Mouse (Mus musculus) heart, adult 2 months (tissue): Measurements from ENCODE around the gene Krt72. TPM values are rescaled to one million over a fixed set of nuclear protein-coding genes. Genes with fewer than 3 reads are reported as not detected.

Experiments
- DNase-seq, 2 experiments: peaks; one replicate each; pipeline ENCODE4 v3.0.0; 2021
- H3K27ac ChIP-seq: fragments of 200-600 bp; 2 replicates; pipeline ENCODE4 v1.8.1; 2022
- H3K27me3 ChIP-seq: fragments of 200-500 bp; 2 replicates; pipeline ENCODE4 v1.6.1; 2012; ENCODE audit warnings: mild to moderate bottlenecking, low read length, inconsistent platforms, mixed read lengths; ENCODE audit not compliant: control insufficient read depth, insufficient read depth
- H3K36me3 ChIP-seq: fragments of 200-500 bp; 2 replicates; pipeline ENCODE4 v1.6.1; 2012; ENCODE audit warnings: low read length, inconsistent platforms; ENCODE audit not compliant: control insufficient read depth, insufficient read depth
- H3K4me1 ChIP-seq: fragments of 200-500 bp; 2 replicates; pipeline ENCODE4 v1.6.1; 2011; ENCODE audit warnings: low read length; ENCODE audit not compliant: control insufficient read depth, insufficient read depth
- H3K4me3 ChIP-seq: fragments of 200-600 bp; 2 replicates; pipeline ENCODE4 v1.8.1; 2022
- H3K79me2 ChIP-seq: fragments of 200-500 bp; replicated peaks from 2 replicates; pipeline ENCODE4 v1.6.1; 2012; ENCODE audit warnings: mild to moderate bottlenecking, inconsistent platforms, low read length, moderate library complexity, mixed read lengths; ENCODE audit not compliant: control insufficient read depth, insufficient read depth
- H3K9ac ChIP-seq: fragments of 200-500 bp; 2 replicates; pipeline ENCODE4 v1.6.1; 2012; ENCODE audit warnings: low read depth, mild to moderate bottlenecking, control low read depth, inconsistent platforms, low read length, mixed read lengths
- CTCF ChIP-seq: fragments of 200-600 bp; IDR thresholded peaks from 2 replicates; pipeline ENCODE4 v1.8.1; 2022; ENCODE audit warnings: antibody characterized with exemption, mild to moderate bottlenecking, moderate library complexity
- EP300 ChIP-seq: fragments of 200-500 bp; IDR thresholded peaks from 2 replicates; pipeline ENCODE4 v1.6.1; 2011; ENCODE audit warnings: low read depth, low read length, control low read depth; ENCODE audit not compliant: insufficient read depth
- POLR2A ChIP-seq: fragments of 200-500 bp; IDR thresholded peaks from 2 replicates; pipeline ENCODE4 v1.6.1; 2011; ENCODE audit warnings: mild to moderate bottlenecking, low read depth, low read length, control low read depth; ENCODE audit not compliant: insufficient read depth
- WGBS: fragments of 180-500 bp; shearing (Covaris S2); methylation state at CpG from one replicate; pipeline ENCODE4 v1.1.7; 2018; 5-methylcytosine and 5-hydroxymethylcytosine counted together
- intact Hi-C: fragments of 180-260 bp; cut with DNase I; formaldehyde crosslinking; loops from one replicate; pipeline ENCODE4 v1.15.1; 2025
- polyA plus RNA-seq: library from polyadenylated mRNA; depleted of rRNA; stranded (reverse); fragments of >200 nt; gene quantifications from 2 replicates; pipeline ENCODE4 v1.2.3, GENCODE M21; 2012
- total RNA-seq, 2 experiments: library from RNA; stranded (reverse); gene quantifications; 2 replicates each; pipeline ENCODE4 v1.2.3; 2021

Krt72 gene
- total and polyA plus RNA-seq, 3 experiments = not detected

GRCm38 (mm10) chr15:101803052-101803822, 17.0 kb upstream of the Krt72 start:
- Histone ChIP-seq H3K27me3 (no peaks in the 10 kb centered on the region; the same call in 1 of the 2 replicates), H3K27ac (no peak overlapping the region), H3K9ac (no peak overlapping the region), H3K36me3 (no peaks in the 10 kb centered on the region), H3K79me2 (no peaks in the 10 kb centered on the region), H3K4me3 (no peak overlapping the region), H3K4me1 (no peaks in the 10 kb centered on the region)
- WGBS = 72% methylated on average over 11 of the region's 11 CpGs
- intact Hi-C loops = no loop called here
- TF ChIP-seq EP300 = no peak
- no peak for TF ChIP-seq CTCF
- no peak for TF ChIP-seq POLR2A
- no peak for DNase-seq

GRCm38 (mm10) chr15:101802296-101802835, 16.1 kb upstream of the Krt72 start, which contains the start of gene Krt73:
Krt73 (minus strand) TSS chr15:101802346.
- DNase-seq = no peak
- no peak within 1 kb of the TSS for H3K27ac ChIP-seq
- WGBS = 80% methylated on average over 6 of the region's 6 CpGs

DNA sequence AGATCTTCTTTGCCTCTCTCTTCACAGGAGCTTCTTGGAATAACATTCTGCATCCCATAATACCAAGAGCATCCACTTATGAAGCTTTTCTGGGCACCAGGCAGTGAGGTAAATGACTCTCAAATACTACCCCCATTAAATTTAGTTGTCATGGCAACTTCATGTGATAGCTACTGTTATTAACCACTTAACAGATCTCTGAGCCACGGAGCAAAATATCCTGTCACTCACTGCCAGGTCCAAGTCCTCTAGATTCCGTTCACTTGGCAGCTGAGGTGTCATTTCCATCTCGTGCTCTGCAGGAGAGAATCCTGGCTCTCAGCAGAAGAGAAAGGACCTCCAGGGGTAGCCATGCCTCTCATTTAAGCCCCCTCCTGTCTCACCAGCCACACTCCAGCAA, 4.6 kb upstream of the Krt72 start:
- H3K4me1 ChIP-seq = no peaks in the 10 kb centered on the region
- intact Hi-C loops = no loop called here
- 13% methylated on average over 3 of the region's 3 CpGs for WGBS
- H3K36me3 ChIP-seq = no peaks in the 10 kb centered on the region
- no peak for TF ChIP-seq POLR2A
- TF ChIP-seq EP300 = no peak
- TF ChIP-seq CTCF = no peak
- H3K4me3 ChIP-seq = no peak overlapping the region
- no peak overlapping the region for H3K9ac ChIP-seq
- no peak overlapping the region for H3K27ac ChIP-seq
- DNase-seq = no peak
- no peaks in the 10 kb centered on the region for H3K79me2 ChIP-seq
- no peaks in the 10 kb centered on the region for H3K27me3 ChIP-seq

More at GRCm38 (mm10) chr15:101802296-101802835, 16.1 kb upstream of the Krt72 start, which contains the start of gene Krt73:
- H3K27me3 ChIP-seq = no peaks in the 10 kb centered on the region; the same call in 1 of the 2 replicates
- no peak within 1 kb of the TSS for H3K9ac ChIP-seq
- H3K36me3 ChIP-seq = no peaks in the 10 kb centered on the region
- H3K4me3 ChIP-seq = no peak within 1 kb of the TSS
- no peaks in the 10 kb centered on the region for H3K4me1 ChIP-seq
- H3K79me2 ChIP-seq = no peaks in the 10 kb centered on the region
- TF ChIP-seq POLR2A (no peak), EP300 (no peak), CTCF (no peak)
- intact Hi-C loops = no loop called here

DNA sequence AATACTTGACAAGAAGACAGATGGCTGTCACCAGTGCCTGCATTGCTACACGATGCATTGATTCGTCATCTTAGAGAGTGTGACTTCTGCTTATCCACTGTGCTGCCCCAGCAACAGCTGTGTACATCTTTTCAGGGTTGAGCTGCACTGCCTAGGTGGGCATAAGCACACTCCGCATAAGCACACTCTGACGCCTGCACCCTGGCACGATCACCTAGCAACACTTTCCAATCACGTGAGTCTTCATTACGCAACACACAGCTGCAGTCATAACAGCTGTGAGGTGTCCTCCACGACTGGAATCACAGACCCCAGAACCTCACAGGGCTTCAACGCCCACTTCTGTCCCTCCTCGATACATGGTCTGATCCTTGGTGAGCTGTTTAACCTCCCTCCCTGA, 12.8 kb downstream of the Krt72 start:
- Histone ChIP-seq H3K27me3 (no peaks in the 10 kb centered on the region), H3K36me3 (no peaks in the 10 kb centered on the region), H3K4me1 (no peaks in the 10 kb centered on the region; the same call in 1 of the 2 replicates), H3K27ac (no peak overlapping the region), H3K4me3 (no peak overlapping the region), H3K79me2 (no peaks in the 10 kb centered on the region), H3K9ac (no peak overlapping the region)
- TF ChIP-seq CTCF (no peak), EP300 (no peak), POLR2A (no peak)
- peak in 1 of 2 experiments; percentile 20 for DNase-seq
- intact Hi-C loops = loop anchor here (2.0 to 5.0 kb wide), 3 partner anchors 251 to 433 kb away; no protein-coding TSS in a partner anchor
- WGBS = 56% methylated on average over 10 of the region's 10 CpGs

GRCm38 (mm10) chr15:101772711-101773081, 13.6 kb downstream of the Krt72 start:
- TF ChIP-seq EP300 (peak; percentile 81), CTCF (peak; percentile 92), POLR2A (no peak)
- intact Hi-C loops = loop anchor here (1.0 to 5.0 kb wide), 5 partner anchors 201 to 432 kb away; no protein-coding TSS in a partner anchor
- peak; percentile 78 to 89 for DNase-seq
- Histone ChIP-seq H3K9ac (no peak overlapping the region), H3K4me1 (no peaks in the 10 kb centered on the region; the same call in 1 of the 2 replicates), H3K27me3 (no peaks in the 10 kb centered on the region), H3K27ac (no peak overlapping the region), H3K79me2 (no peaks in the 10 kb centered on the region), H3K4me3 (no peak overlapping the region), H3K36me3 (no peaks in the 10 kb centered on the region)
- 0% methylated on average over 5 of the region's 5 CpGs for WGBS
